Mouse (Mus musculus) lung, embryonic 14.5 days (tissue): ENCODE measurements around the gene Cdk19. TPM values are rescaled to one million over a fixed set of nuclear protein-coding genes. Genes with fewer than 3 reads are reported as not detected.

ENCODE experiments used
- ATAC-seq: fragments of 200-750 bp; cut with Nextera tagmentation; 2 replicates; pipeline ENCODE4 v1.8.0; 2017; ENCODE audit warnings: mild to moderate bottlenecking, moderate TSS enrichment, moderate library complexity; ENCODE audit not compliant: insufficient read depth
- DNase-seq: peaks from one replicate; pipeline ENCODE4 v3.0.0-alpha.2; 2015
- H3K27ac ChIP-seq: fragments of 300-500 bp; sonication (generic); 2 replicates; pipeline ENCODE4 v1.5.1; 2014; ENCODE audit warnings: low read depth, mild to moderate bottlenecking, moderate library complexity
- H3K27me3 ChIP-seq: fragments of 300-500 bp; sonication (generic); 2 replicates; pipeline ENCODE4 v1.6.1; 2014; ENCODE audit warnings: low read length, control low read depth; ENCODE audit not compliant: insufficient read depth
- H3K36me3 ChIP-seq: fragments of 300-500 bp; sonication (generic); 2 replicates; pipeline ENCODE4 v1.6.1; 2014; ENCODE audit warnings: control low read depth; ENCODE audit not compliant: insufficient read depth
- H3K4me1 ChIP-seq: fragments of 300-500 bp; sonication (generic); 2 replicates; pipeline ENCODE4 v1.6.1; 2014; ENCODE audit warnings: antibody characterized with exemption, control low read depth; ENCODE audit not compliant: insufficient read depth
- H3K4me2 ChIP-seq: fragments of 300-500 bp; sonication (generic); 2 replicates; pipeline ENCODE4 v1.6.1; 2014; ENCODE audit warnings: mild to moderate bottlenecking
- H3K4me3 ChIP-seq: fragments of 300-500 bp; sonication (generic); 2 replicates; pipeline ENCODE4 v1.5.1; 2014; ENCODE audit warnings: low read depth, low read length
- H3K9ac ChIP-seq: fragments of 300-500 bp; sonication (generic); 2 replicates; pipeline ENCODE4 v1.6.1; 2014
- H3K9me3 ChIP-seq: fragments of 300-500 bp; sonication (generic); 2 replicates; pipeline ENCODE4 v1.6.1; 2016; ENCODE audit warnings: low read depth, low read length, control low read depth
- CTCF ChIP-seq: IDR thresholded peaks from 2 replicates; pipeline ENCODE4 v1.5.1; 2016; ENCODE audit warnings: antibody characterized with exemption, low read depth
- WGBS: fragments of 180-500 bp; shearing (Covaris S2); extraction: QIAGEN DNeasy Blood & Tissue Kit; methylation state at CpG from one replicate; pipeline ENCODE4 v1.1.7; 2014; 5-methylcytosine and 5-hydroxymethylcytosine counted together
- polyA plus RNA-seq: library from polyadenylated mRNA; unstranded; fragments of >200 nt; fragmentation: Nextera tagmentation; extraction: Ambion mirVana; gene quantifications from 2 replicates; pipeline ENCODE4 v1.2.1, GENCODE M21; 2014

Cdk19 gene
- polyA plus RNA-seq, 1 experiment from 2014 or later, result 10.6 TPM

- no peak for TF ChIP-seq CTCF
- H3K4me3 ChIP-seq, result no peak overlapping the region
- H3K27ac ChIP-seq, result peak overlapping the region; percentile 38
- H3K4me2 ChIP-seq, result no peak overlapping the region
- H3K9ac ChIP-seq, result no peak overlapping the region
- DNase-seq (peak; percentile 49), ATAC-seq (peak; percentile 37; the same call in 1 of the 2 replicates)
- H3K9me3 ChIP-seq, result no peaks in the 10 kb centered on the region
- H3K27me3 ChIP-seq, result no peaks in the 10 kb centered on the region
- 53% methylated on average over 7 of the region's 7 CpGs for WGBS
- H3K4me1 ChIP-seq, result no peaks in the 10 kb centered on the region
- H3K36me3 ChIP-seq, result no peaks in the 10 kb centered on the region
Measured at GRCm38 (mm10) chr10:40523312-40523975, 184.1 kb downstream of the Cdk19 start.

GRCm38 (mm10) chr10:40524032-40524806, 184.9 kb downstream of the Cdk19 start:
- Histone ChIP-seq H3K4me3 (no peak overlapping the region), H3K4me1 (no peaks in the 10 kb centered on the region), H3K36me3 (no peaks in the 10 kb centered on the region), H3K9me3 (no peaks in the 10 kb centered on the region), H3K27ac (no peak overlapping the region), H3K4me2 (no peak overlapping the region), H3K9ac (no peak overlapping the region), H3K27me3 (no peaks in the 10 kb centered on the region)
- DNase-seq (no peak), ATAC-seq (peak; percentile 21; the same call in 1 of the 2 replicates)
- 68% methylated on average over 9 of the region's 9 CpGs for WGBS
- TF ChIP-seq CTCF, result peak; percentile 23

- no peak overlapping the region for H3K27ac ChIP-seq
- no peaks in the 10 kb centered on the region for H3K9me3 ChIP-seq
- DNase-seq (peak; percentile 95), ATAC-seq (no peak)
- TF ChIP-seq CTCF, result peak; percentile 86
- H3K27me3 ChIP-seq, result no peaks in the 10 kb centered on the region
- no peaks in the 10 kb centered on the region for H3K36me3 ChIP-seq
- no peak overlapping the region for H3K4me2 ChIP-seq
- H3K4me1 ChIP-seq, result no peaks in the 10 kb centered on the region
- H3K4me3 ChIP-seq, result no peak overlapping the region
- H3K9ac ChIP-seq, result no peak overlapping the region
- WGBS, result 30% methylated on average over 10 of the region's 10 CpGs
Measured at GRCm38 (mm10) chr10:40524991-40525390, 185.6 kb downstream of the Cdk19 start.

GRCm38 (mm10) chr10:40525616-40526155, 186.3 kb downstream of the Cdk19 start:
- WGBS, result 54% methylated on average over 9 of the region's 9 CpGs
- no peaks in the 10 kb centered on the region for H3K4me1 ChIP-seq
- H3K4me3 ChIP-seq, result no peak overlapping the region
- no peaks in the 10 kb centered on the region for H3K9me3 ChIP-seq
- H3K27ac ChIP-seq, result no peak overlapping the region
- H3K9ac ChIP-seq, result no peak overlapping the region
- no peak for ATAC-seq
- TF ChIP-seq CTCF, result no peak
- no peaks in the 10 kb centered on the region for H3K27me3 ChIP-seq
- H3K4me2 ChIP-seq, result no peak overlapping the region
- H3K36me3 ChIP-seq, result no peaks in the 10 kb centered on the region
- no peak for DNase-seq

GRCm38 (mm10) chr10:40526301-40526761, 187.0 kb downstream of the Cdk19 start:
- Histone ChIP-seq H3K27me3 (no peaks in the 10 kb centered on the region), H3K4me2 (no peak overlapping the region), H3K27ac (no peak overlapping the region), H3K36me3 (no peaks in the 10 kb centered on the region), H3K9ac (no peak overlapping the region), H3K4me1 (no peaks in the 10 kb centered on the region), H3K9me3 (no peaks in the 10 kb centered on the region), H3K4me3 (no peak overlapping the region)
- TF ChIP-seq CTCF, result no peak
- WGBS, result 75% methylated on average over 8 of the region's 8 CpGs
- DNase-seq (no peak), ATAC-seq (no peak)

- 60% methylated on average over 3 of the region's 3 CpGs for WGBS
Measured at GRCm38 (mm10) chr10:40526986-40527385, 187.6 kb downstream of the Cdk19 start.

GRCm38 (mm10) chr10:40527573-40527972, 188.2 kb downstream of the Cdk19 start:
- peak overlapping the region; percentile 15; the same call in 1 of the 2 replicates for H3K4me2 ChIP-seq
- H3K4me1 ChIP-seq, result no peaks in the 10 kb centered on the region
- H3K9me3 ChIP-seq, result no peaks in the 10 kb centered on the region
- peak; percentile 42 for DNase-seq
- TF ChIP-seq CTCF, result no peak
- no peak overlapping the region for H3K27ac ChIP-seq
- WGBS, result 24% methylated on average over 8 of the region's 8 CpGs
- ATAC-seq, result no peak; the same call in 1 of the 2 replicates
- H3K36me3 ChIP-seq, result no peaks in the 10 kb centered on the region
- H3K4me3 ChIP-seq, result no peak overlapping the region
- H3K9ac ChIP-seq, result no peak overlapping the region
- H3K27me3 ChIP-seq, result no peaks in the 10 kb centered on the region

More at GRCm38 (mm10) chr10:40526986-40527385, 187.6 kb downstream of the Cdk19 start:
- Histone ChIP-seq H3K36me3 (no peaks in the 10 kb centered on the region), H3K27ac (no peak overlapping the region), H3K9me3 (no peaks in the 10 kb centered on the region), H3K4me1 (no peaks in the 10 kb centered on the region), H3K9ac (no peak overlapping the region), H3K4me3 (no peak overlapping the region), H3K27me3 (no peaks in the 10 kb centered on the region), H3K4me2 (no peak overlapping the region)
- DNase-seq (no peak), ATAC-seq (no peak)
- TF ChIP-seq CTCF, result no peak
